Mouse (Mus musculus) hindbrain, embryonic 15.5 days (tissue): Measurements from ENCODE around the gene Pcbp3. TPM values are rescaled to one million over a fixed set of nuclear protein-coding genes. Genes with fewer than 3 reads are reported as not detected.
A peak's percentile ranks its signal among the peaks of the same experiment; 100 is the strongest.

Experiments
- ATAC-seq: fragments of 200-750 bp; cut with Nextera tagmentation; 2 replicates; pipeline ENCODE4 v1.8.0; 2017; ENCODE audit warnings: low read depth, moderate number of reproducible peaks, moderate TSS enrichment; ENCODE audit not compliant: low FRiP score
- H3K27ac ChIP-seq: fragments of 300-500 bp; sonication (generic); replicated peaks from 2 replicates; pipeline ENCODE4 v1.5.1; 2015; ENCODE audit warnings: mild to moderate bottlenecking, inconsistent platforms
- H3K27me3 ChIP-seq: fragments of 300-500 bp; sonication (generic); 2 replicates; pipeline ENCODE4 v1.6.1; 2015; ENCODE audit warnings: control low read depth, inconsistent platforms
- H3K36me3 ChIP-seq: fragments of 300-500 bp; sonication (generic); 2 replicates; pipeline ENCODE4 v1.6.1; 2015; ENCODE audit warnings: control low read depth, inconsistent platforms
- H3K4me1 ChIP-seq: fragments of 300-500 bp; sonication (generic); replicated peaks from 2 replicates; pipeline ENCODE4 v1.6.1; 2015; ENCODE audit warnings: control low read depth, inconsistent platforms
- H3K4me2 ChIP-seq: fragments of 300-500 bp; sonication (generic); 2 replicates; pipeline ENCODE4 v1.6.1; 2015; ENCODE audit warnings: moderate library complexity, mild to moderate bottlenecking, inconsistent platforms
- H3K4me3 ChIP-seq: fragments of 300-500 bp; sonication (generic); 2 replicates; pipeline ENCODE4 v1.5.1; 2015; ENCODE audit warnings: mild to moderate bottlenecking, inconsistent platforms
- H3K9ac ChIP-seq: fragments of 300-500 bp; sonication (generic); 2 replicates; pipeline ENCODE4 v1.6.1; 2015; ENCODE audit warnings: inconsistent platforms
- H3K9me3 ChIP-seq: fragments of 300-500 bp; sonication (generic); 2 replicates; pipeline ENCODE4 v1.6.1; 2016; ENCODE audit warnings: control low read depth, inconsistent platforms
- WGBS: fragments of 180-500 bp; shearing (Covaris S2); methylation state at CpG from one replicate; pipeline ENCODE4 v1.1.7; 2015; 5-methylcytosine and 5-hydroxymethylcytosine counted together
- polyA plus RNA-seq: library from polyadenylated mRNA; unstranded; fragments of >200 nt; fragmentation: Nextera tagmentation; extraction: Ambion mirVana; gene quantifications from 2 replicates; pipeline ENCODE4 v1.2.1, GENCODE M21; 2015

Pcbp3 gene
- polyA plus RNA-seq, 1 experiment from 2014 or later: 88.7 TPM

GRCm38 (mm10) chr10:76918086-76918485 is 43.6 kb downstream of the Pcbp3 start:
- H3K4me3 ChIP-seq: no peak overlapping the region
- no peaks in the 10 kb centered on the region for H3K9me3 ChIP-seq
- H3K27me3 ChIP-seq: no peaks in the 10 kb centered on the region
- H3K4me1 ChIP-seq: no peaks in the 10 kb centered on the region
- H3K36me3 ChIP-seq: no peaks in the 10 kb centered on the region
- WGBS: 91% methylated on average over 3 of the region's 3 CpGs
- no peak overlapping the region for H3K27ac ChIP-seq
- no peak for ATAC-seq
- H3K9ac ChIP-seq: no peak overlapping the region
- no peak overlapping the region for H3K4me2 ChIP-seq

DNA sequence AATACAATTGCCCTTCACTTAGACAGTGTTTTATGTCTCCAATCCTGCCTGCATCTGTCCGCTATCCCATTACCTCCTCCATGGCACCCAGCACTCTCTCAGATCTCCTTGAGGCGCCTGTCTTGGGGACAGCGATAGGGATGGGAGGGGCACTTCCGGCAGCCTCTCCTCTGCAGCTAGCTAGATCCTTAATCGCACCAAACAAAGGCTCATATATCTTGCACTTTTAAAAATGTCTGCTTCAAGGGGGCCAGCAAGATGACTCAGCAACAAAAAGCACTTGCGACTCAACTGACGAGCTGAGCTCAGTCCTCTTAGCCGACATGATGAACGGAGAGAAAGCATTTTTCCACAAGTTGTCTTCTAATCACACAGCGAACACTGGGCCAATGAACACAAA is 55.3 kb downstream of the Pcbp3 start:
- Histone ChIP-seq H3K9ac (no peak overlapping the region), H3K4me2 (no peak overlapping the region), H3K4me3 (no peak overlapping the region), H3K36me3 (no peaks in the 10 kb centered on the region), H3K27ac (0 out of 2 replicates have a peak overlapping the region, but pooled peaks have one; percentile 27), H3K4me1 (peaks cover 17% of the 10 kb centered on the region), H3K27me3 (no peaks in the 10 kb centered on the region), H3K9me3 (no peaks in the 10 kb centered on the region)
- 81% methylated on average over 10 of the region's 10 CpGs for WGBS
- ATAC-seq: no peak

DNA sequence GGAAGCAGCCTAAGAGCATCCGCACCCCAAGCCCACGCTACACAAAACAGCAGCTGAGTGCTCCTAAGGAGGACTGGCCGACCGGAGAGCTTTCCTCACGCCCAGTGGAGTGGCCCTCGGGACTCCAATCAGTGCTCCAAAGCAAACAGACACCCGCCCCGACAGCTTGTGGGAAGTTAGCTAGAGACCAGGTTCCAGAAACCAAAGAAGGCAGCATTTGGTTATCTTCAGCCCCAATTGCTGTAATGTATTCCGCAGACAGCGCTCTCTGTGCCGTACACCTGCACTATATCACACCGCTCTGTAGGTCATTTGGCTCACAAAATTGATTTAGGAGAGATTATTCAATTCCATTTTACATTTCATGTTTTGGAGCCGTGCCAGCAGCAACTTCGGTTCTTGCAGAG is 55.7 kb downstream of the Pcbp3 start:
- no peak for ATAC-seq
- H3K4me3 ChIP-seq: no peak overlapping the region
- 77% methylated on average over 14 of the region's 14 CpGs for WGBS
- H3K27me3 ChIP-seq: no peaks in the 10 kb centered on the region
- H3K36me3 ChIP-seq: no peaks in the 10 kb centered on the region
- no peaks in the 10 kb centered on the region for H3K9me3 ChIP-seq
- no peak overlapping the region for H3K27ac ChIP-seq
- no peak overlapping the region for H3K9ac ChIP-seq
- peaks cover 17% of the 10 kb centered on the region for H3K4me1 ChIP-seq
- no peak overlapping the region for H3K4me2 ChIP-seq

- H3K27ac ChIP-seq: no peak overlapping the region; the same call in 1 of the 2 replicates
- H3K4me1 ChIP-seq: peaks cover 17% of the 10 kb centered on the region
- no peak for ATAC-seq
- H3K4me2 ChIP-seq: no peak overlapping the region
- no peak overlapping the region for H3K9ac ChIP-seq
- no peaks in the 10 kb centered on the region for H3K9me3 ChIP-seq
- no peaks in the 10 kb centered on the region for H3K36me3 ChIP-seq
- H3K4me3 ChIP-seq: no peak overlapping the region
- no peaks in the 10 kb centered on the region for H3K27me3 ChIP-seq
- WGBS: 87% methylated on average over 3 of the region's 3 CpGs
These were observed 58.0 kb downstream of the Pcbp3 start for GRCm38 (mm10) chr10:76903694-76904093.

- H3K27me3 ChIP-seq: no peaks in the 10 kb centered on the region
- H3K27ac ChIP-seq: no peak overlapping the region; the same call in 1 of the 2 replicates
- no peak overlapping the region for H3K4me2 ChIP-seq
- no peak for ATAC-seq
- no peaks in the 10 kb centered on the region for H3K36me3 ChIP-seq
- WGBS: 84% methylated on average over 3 of the region's 3 CpGs
- H3K9ac ChIP-seq: no peak overlapping the region
- peaks cover 17% of the 10 kb centered on the region for H3K4me1 ChIP-seq
- no peak overlapping the region for H3K4me3 ChIP-seq
- H3K9me3 ChIP-seq: no peaks in the 10 kb centered on the region
These were observed 58.6 kb downstream of the Pcbp3 start for GRCm38 (mm10) chr10:76903099-76903498.

DNA sequence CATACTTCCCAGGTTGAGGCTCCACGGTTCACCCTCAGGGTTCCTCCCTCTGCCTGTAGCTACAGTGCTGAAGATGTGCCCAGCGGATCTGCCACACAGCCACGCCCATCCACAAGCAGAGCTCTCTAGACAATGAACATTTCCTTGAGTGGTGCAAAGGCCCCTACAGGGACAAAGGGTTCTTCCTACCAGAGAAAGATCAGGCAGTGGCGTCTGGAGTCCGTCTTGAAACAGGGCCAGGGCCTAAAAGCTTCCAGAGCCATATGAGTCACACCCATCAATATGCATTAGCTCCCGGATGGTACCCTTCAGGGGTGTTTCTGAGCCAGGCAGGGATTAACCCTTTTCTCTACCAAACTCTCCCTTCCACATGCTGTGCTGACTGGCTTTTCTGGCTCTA is 59.1 kb downstream of the Pcbp3 start:
- H3K4me3 ChIP-seq: no peak overlapping the region
- no peaks in the 10 kb centered on the region for H3K36me3 ChIP-seq
- no peaks in the 10 kb centered on the region for H3K9me3 ChIP-seq
- 14% methylated on average over 6 of the region's 6 CpGs for WGBS
- H3K27ac ChIP-seq: no peak overlapping the region
- no peak for ATAC-seq
- no peaks in the 10 kb centered on the region for H3K27me3 ChIP-seq
- H3K9ac ChIP-seq: no peak overlapping the region
- H3K4me2 ChIP-seq: no peak overlapping the region
- peaks cover 17% of the 10 kb centered on the region for H3K4me1 ChIP-seq

DNA sequence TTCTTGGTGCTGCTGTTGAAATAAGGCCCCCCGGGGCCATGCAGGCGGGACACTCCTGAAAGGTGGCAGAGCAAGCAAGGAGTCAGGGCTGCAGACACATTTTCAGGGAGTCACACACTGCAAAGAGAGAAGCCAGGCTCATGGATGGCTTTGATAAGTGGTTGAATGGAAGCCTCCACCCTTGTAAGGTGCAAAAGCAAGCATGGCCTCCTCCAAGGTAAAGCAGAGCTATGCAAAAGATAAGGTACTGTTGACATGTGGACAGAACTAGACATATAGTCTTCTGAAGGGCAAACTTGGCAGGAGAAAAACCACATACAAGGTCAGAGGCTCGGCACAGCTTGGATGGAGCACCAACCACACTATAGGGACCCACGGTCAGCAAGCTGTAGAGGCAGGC is 63.3 kb downstream of the Pcbp3 start:
- Histone ChIP-seq H3K27ac (no peak overlapping the region), H3K9me3 (no peaks in the 10 kb centered on the region), H3K4me1 (peaks cover 7% of the 10 kb centered on the region), H3K4me2 (no peak overlapping the region), H3K9ac (no peak overlapping the region), H3K36me3 (no peaks in the 10 kb centered on the region), H3K27me3 (no peaks in the 10 kb centered on the region), H3K4me3 (no peak overlapping the region)
- no peak for ATAC-seq
- WGBS: 95% methylated on average over 4 of the region's 4 CpGs

DNA sequence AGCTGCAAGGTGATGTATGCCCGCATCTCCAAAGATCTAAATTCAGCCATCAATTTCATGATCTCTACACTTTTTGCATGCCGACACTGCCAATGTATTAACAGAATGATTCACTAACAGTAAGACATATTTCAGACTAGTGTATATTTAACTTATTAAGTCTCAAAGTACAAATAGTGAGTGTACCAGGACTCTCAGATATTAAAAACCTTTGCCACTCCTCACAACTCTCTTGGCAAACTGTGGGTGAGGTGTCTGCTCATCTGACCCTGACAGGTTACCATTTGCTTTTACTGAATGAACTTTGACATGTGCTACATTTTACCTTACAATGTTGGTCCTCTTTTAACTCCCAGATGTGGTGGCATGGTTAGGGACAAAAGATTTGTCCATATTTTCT is 70.2 kb downstream of the Pcbp3 start:
- Histone ChIP-seq H3K36me3 (no peaks in the 10 kb centered on the region), H3K4me3 (no peak overlapping the region), H3K27me3 (no peaks in the 10 kb centered on the region), H3K4me1 (no peaks in the 10 kb centered on the region), H3K27ac (no peak overlapping the region), H3K9me3 (no peaks in the 10 kb centered on the region), H3K9ac (no peak overlapping the region), H3K4me2 (no peak overlapping the region)
- no peak for ATAC-seq
- 96% methylated on average over 2 of the region's 2 CpGs for WGBS

- no peak overlapping the region for H3K4me3 ChIP-seq
- H3K36me3 ChIP-seq: no peaks in the 10 kb centered on the region
- peak overlapping the region; percentile 43; the same call in 1 of the 2 replicates for H3K27ac ChIP-seq
- H3K4me1 ChIP-seq: peaks cover 22% of the 10 kb centered on the region
- ATAC-seq: no peak
- H3K4me2 ChIP-seq: no peak overlapping the region
- no peaks in the 10 kb centered on the region for H3K27me3 ChIP-seq
- H3K9me3 ChIP-seq: no peaks in the 10 kb centered on the region
- 51% methylated on average over 3 of the region's 3 CpGs for WGBS
- H3K9ac ChIP-seq: no peak overlapping the region
These were observed 78.0 kb downstream of the Pcbp3 start for GRCm38 (mm10) chr10:76883442-76884244.

DNA sequence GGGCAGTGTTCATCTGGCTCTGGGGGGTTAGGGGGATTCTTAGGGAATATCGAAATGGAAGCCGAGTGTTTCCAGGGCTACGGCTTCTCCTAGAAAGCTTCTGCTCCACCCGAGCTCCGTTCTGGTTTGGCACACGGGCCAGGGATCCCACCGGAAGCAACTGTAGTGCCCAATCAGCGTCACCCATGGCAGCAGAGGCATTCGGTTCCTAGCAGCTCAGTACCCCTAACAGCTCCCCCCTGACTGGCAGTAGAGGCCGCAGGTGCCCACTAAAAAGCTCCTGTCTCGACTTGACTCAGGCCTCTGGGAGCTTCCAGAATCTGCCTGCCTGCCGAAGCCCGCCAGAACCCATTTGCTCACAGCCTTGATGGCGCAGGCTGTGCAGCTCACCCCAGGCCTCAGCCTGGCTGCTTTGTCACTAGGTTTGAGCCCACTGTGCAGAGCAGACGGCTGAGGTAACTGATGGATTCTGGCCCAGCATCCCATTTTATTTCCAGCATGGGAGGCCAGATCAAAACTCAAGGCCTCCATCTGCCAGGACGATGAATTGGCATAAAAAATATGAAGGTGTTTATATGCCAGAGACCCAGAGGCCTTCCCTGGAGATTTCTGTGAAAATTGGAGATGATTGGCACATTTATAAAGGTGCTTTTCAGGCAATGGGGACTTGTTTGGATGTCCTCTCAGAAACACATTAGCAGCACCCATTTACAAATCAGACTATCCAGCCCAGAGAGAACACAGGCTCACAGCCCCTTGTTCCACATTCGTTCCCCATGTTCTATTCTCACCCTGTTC is 78.8 kb downstream of the Pcbp3 start:
- Histone ChIP-seq H3K36me3 (no peaks in the 10 kb centered on the region), H3K27ac (peak overlapping the region; percentile 69), H3K4me2 (no peak overlapping the region), H3K4me1 (peaks cover 22% of the 10 kb centered on the region), H3K4me3 (no peak overlapping the region), H3K9ac (no peak overlapping the region), H3K9me3 (no peaks in the 10 kb centered on the region), H3K27me3 (no peaks in the 10 kb centered on the region)
- ATAC-seq: peak; percentile 78
- 42% methylated on average over 17 of the region's 17 CpGs for WGBS

GRCm38 (mm10) chr10:76881900-76882299 is 79.8 kb downstream of the Pcbp3 start:
- H3K27me3 ChIP-seq: no peaks in the 10 kb centered on the region
- H3K4me3 ChIP-seq: no peak overlapping the region
- no peak overlapping the region for H3K4me2 ChIP-seq
- 59% methylated on average over 5 of the region's 5 CpGs for WGBS
- H3K9me3 ChIP-seq: no peaks in the 10 kb centered on the region
- H3K9ac ChIP-seq: no peak overlapping the region
- peaks cover 22% of the 10 kb centered on the region for H3K4me1 ChIP-seq
- no peak for ATAC-seq
- no peak overlapping the region for H3K27ac ChIP-seq
- no peaks in the 10 kb centered on the region for H3K36me3 ChIP-seq

- Histone ChIP-seq H3K9me3 (no peaks in the 10 kb centered on the region), H3K4me2 (no peak overlapping the region), H3K4me1 (peaks cover 4% of the 10 kb centered on the region; the same call in 1 of the 2 replicates), H3K27me3 (no peaks in the 10 kb centered on the region), H3K36me3 (no peaks in the 10 kb centered on the region), H3K9ac (no peak overlapping the region), H3K4me3 (no peak overlapping the region), H3K27ac (no peak overlapping the region)
- no peak for ATAC-seq
- 76% methylated on average over 6 of the region's 6 CpGs for WGBS
These were observed 86.4 kb downstream of the Pcbp3 start for GRCm38 (mm10) chr10:76875310-76875709.
